Mouse (Mus musculus): ENCODE results near the gene Lmo3.

Gene Lmo3

DNA sequence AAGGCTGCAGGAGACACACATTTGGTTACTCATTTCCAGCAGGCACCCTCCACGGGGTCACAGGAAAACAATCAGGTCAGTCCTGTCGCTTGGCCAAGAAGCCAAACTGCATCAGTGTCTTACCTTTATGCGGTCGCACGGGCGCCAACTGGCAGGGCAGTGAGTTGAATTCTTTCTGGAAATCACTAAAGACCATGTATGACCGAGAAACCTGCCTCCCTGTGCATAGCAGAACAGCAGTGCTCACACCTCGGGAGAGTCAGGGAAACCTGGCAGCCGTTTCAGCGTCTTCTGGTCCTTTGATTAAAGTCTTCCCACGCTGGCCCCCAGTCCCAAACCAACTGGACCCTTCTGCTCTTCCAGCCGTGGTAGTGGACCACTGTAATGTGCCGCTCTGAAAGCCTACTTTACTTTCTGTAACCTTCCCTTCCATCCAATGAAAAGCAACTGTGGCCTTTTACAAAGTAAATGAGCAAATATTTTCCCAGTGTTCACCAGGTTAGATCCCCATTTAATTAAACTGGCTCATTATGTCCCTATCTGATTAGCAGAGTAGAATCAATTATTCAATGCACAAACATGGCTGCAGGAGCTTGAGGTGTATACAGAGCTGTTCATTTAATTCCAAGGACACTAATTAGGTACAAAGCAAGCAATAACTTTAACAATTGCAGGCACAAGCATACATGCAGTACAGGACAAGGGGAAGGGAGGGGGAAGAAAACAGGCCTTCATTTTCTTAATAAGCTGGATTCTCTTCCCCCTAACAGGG, at the start of gene Lmo3:
Lmo3 (minus strand) TSS at position 235 of the 772 bp plus-strand sequence.
- DNase-seq, result peak; percentile 4 to 10

GRCm38 (mm10) chr6:138620786-138621185, 39.0 kb upstream of the Lmo3 start:
- no peak for DNase-seq

- no peak for DNase-seq
Measured at GRCm38 (mm10) chr6:138618396-138618795, 36.6 kb upstream of the Lmo3 start.

DNA sequence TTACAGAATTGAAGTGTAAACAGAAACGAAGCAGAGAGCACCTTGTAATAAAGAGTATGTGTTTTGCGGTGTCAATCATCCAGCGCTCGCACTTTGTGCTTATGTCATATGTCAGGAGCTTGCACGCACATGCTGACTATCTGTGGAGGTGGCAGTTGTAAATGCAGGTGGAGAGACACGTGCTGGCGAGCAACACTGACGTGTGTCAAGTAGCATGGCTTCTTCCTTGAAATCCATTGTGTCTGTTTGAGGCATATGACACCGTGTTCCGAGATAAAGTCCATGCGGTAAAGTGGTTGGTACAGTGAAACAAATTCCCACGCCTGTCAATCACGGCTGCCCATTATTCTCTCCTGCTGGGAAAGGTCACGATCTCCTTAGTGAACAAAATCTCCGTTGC, 15.2 kb upstream of the Lmo3 start:
- DNase-seq, result no peak

GRCm38 (mm10) chr6:138595991-138596698, 14.4 kb upstream of the Lmo3 start:
- no peak for DNase-seq

DNA sequence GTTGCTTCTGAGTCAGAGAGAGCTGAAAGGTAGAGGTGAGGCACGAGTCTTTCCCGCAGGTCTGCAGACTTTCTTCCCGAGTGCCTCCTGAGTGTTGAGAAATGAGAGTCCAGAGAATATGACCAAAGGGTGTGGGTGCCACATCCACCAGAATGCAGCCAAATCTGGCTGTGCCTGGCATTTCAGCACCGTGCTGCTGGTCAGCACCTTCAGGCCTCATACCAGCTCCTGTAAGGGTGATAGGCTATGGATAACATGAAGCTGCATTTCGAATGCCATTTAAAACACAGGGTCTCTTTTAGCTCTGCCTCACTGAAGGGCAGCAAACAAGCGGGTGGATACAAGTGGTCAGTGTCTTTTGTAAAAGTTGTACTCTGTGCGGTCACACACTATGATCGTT, 1.5 kb upstream of the Lmo3 start:
- no peak for DNase-seq

GRCm38 (mm10) chr6:138582506-138583000, 785 bp upstream of the Lmo3 start:
- no peak for DNase-seq

GRCm38 (mm10) chr6:138580491-138581076, 1.2 kb downstream of the Lmo3 start:
- no peak for DNase-seq

- no peak for DNase-seq
Measured at GRCm38 (mm10) chr6:138563416-138563815, 18.4 kb downstream of the Lmo3 start.

DNA sequence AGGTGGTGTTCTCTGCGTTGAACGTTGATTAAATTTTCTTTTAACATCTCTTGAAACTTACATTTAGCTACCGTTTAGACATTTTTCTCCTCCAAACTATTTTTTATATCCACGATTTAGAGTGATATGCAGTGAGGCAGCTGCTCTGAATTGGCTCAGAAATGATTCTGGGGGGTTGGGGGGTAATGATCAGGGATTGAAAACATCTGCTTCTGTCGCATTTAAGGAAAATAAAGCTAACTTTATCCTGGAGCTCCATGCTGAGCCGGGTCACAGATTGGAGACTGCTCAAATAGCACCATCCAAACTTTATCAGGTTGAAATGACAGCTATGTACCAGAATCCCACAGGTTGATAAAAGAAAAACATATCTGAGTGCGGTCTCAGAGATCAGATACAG, 29.6 kb downstream of the Lmo3 start:
- no peak for DNase-seq

- no peak for DNase-seq
Measured at GRCm38 (mm10) chr6:138534879-138535278, 46.9 kb downstream of the Lmo3 start.

DNA sequence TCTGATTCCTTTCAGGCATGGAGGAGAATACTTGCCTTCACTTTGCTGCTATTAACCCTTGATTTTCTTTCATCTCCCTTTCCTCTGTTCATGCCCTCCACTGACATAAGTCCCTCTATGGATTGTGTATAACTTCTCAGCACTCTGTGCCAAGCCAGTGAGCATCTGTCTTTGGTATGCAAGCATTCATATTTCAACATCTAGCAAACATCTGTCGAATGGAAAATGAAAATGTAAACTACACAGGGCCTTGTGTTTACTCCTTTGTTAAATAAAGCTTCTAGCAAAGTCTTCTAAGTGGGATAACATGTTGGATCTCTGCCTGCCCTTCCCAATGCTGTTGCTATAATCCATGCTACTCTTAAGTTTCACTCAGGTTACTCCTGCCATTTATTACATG, 75.1 kb downstream of the Lmo3 start:
- no peak for DNase-seq

DNA sequence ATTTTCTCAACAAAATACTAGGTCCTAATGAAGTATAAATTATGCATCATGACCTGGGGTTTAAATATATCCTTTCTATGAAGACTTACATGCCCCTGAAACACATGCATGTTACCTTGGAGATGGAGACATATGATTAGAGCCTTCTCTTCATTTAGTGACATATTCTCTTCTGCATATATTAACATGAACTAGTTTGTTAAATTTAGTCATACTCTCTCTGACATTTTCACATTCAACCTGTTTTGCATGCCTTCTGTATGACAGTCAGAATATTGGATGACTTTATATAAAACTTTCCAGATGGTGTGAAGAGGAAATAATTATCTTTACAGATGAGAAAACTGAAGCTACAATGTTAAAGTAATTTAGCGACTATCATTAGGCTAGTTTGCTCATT, 77.8 kb downstream of the Lmo3 start:
- no peak for DNase-seq

- no peak for DNase-seq
Measured at GRCm38 (mm10) chr6:138482834-138483233, 98.9 kb downstream of the Lmo3 start.

DNA sequence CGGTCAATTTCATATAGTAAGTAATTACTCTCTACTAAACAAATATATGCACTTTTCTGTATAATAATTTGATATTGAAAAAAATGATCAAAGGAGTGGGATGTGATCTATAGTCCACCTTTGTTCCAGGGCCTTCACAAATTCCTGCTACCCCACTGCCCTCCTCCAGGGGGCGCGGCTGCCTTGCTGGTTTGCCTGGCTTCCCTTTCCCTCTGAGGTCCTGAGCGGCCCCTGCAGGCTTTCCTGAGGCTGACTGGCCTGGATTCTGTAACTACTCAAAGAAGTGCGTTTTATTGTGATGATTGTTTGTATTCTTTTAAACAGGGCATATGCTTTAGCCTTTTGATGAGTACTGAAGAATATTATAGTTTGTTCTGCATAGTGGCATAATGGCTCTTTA, 104.2 kb downstream of the Lmo3 start:
- DNase-seq, result peak; percentile 35 to 41

GRCm38 (mm10) chr6:138469204-138469603, 112.6 kb downstream of the Lmo3 start:
- no peak for DNase-seq

DNA sequence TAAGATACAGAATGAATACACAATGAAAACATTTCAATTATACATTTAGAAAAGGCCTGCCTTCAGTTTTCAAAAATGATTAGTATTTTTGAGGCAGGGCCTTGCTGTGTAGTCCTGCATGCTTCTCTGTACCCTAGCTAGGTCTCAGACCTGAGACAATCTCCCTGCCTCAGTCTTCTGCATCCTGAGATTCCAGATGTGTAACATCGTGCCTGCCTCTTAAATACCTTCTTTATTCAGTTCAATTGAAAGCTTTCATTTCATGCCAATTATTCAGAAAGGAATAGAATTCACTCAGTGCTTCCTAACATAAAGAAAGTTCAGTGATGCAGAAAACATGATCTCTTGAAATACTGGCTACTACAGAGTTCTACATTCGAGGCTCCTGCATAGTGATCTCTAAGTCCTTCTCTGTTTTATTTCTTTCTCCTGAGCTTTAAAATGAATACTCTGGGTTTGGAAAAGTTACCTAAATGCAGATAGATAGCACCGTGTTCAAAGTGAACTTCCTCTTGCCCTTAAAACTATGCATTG, 137.2 kb downstream of the Lmo3 start:
- DNase-seq, result no peak

GRCm38 (mm10) chr6:138437351-138437750, 144.4 kb downstream of the Lmo3 start:
- no peak for DNase-seq

GRCm38 (mm10) chr6:138436813-138437212, 145.0 kb downstream of the Lmo3 start:
- DNase-seq, result no peak

DNA sequence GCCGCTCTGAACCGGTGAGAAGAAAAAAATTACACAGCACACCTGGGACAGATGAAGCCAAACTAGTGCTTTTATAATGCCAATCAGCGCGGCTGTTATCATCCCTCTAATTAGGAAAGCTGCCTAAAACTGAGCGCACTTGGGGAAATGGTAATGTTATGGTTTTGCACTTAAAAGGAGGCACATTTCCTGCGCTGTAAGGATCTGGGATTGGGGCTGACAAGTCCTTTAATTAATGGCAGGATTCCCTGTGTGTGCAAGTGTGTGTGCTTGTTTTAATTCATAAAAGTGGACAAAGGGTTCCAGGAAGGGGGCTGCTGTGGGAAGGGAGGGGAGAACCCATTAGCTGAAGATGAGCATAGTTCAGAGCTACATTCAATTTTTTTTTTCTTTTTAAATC, 154.4 kb downstream of the Lmo3 start:
- DNase-seq, result no peak

DNA sequence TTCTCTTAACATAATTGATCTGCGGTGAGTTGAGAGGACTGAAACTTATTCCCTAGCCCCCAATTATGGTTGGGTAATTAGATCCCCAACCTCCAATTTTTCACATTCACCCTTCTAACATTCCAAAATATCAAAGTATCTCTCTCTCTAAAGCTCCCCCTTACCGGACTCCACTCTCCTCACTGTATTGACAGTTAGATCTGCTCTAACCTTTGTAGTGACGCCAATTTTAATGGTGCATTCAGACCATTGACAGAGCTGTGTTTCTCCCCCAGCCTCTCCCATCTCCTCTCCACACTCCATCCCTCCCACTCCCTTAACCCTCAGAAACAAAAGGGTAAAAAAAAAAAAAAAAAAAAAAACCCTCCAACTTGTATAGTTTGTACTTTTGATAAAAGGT, 154.9 kb downstream of the Lmo3 start:
- no peak for DNase-seq

- DNase-seq, result no peak
Measured at GRCm38 (mm10) chr6:138424514-138425225, 157.1 kb downstream of the Lmo3 start.

Measured in cerebellum, postnatal 36 days (tissue).